Mouse (Mus musculus) gastrocnemius, postnatal 14 days (tissue): ENCODE measurements around the gene Twnk. TPM values are rescaled to one million over a fixed set of nuclear protein-coding genes. Genes with fewer than 3 reads are reported as not detected.
A peak's percentile ranks its signal among the peaks of the same experiment; 100 is the strongest.
"Not testable (repeated sequence)": the region's sequence is repeated elsewhere in the genome, so short reads cannot be mapped to it uniquely, and the experiment has no call there.

Experiments
- DNase-seq: peaks from one replicate; pipeline ENCODE4 v3.0.0; 2021; ENCODE audit warnings: mixed read lengths
- intact Hi-C: fragments of 180-260 bp; cut with DNase I; formaldehyde crosslinking; loops from one replicate; pipeline ENCODE4 v1.15.1; 2025; ENCODE audit warnings: low total_unique reads
- total RNA-seq, 2 experiments: library from RNA; stranded (reverse); gene quantifications; 2 replicates each; pipeline ENCODE4 v1.2.3; 2021

The Twnk gene
- total RNA-seq, 2 experiments from 2014 or later: 14.5 to 15.9 TPM

DNA sequence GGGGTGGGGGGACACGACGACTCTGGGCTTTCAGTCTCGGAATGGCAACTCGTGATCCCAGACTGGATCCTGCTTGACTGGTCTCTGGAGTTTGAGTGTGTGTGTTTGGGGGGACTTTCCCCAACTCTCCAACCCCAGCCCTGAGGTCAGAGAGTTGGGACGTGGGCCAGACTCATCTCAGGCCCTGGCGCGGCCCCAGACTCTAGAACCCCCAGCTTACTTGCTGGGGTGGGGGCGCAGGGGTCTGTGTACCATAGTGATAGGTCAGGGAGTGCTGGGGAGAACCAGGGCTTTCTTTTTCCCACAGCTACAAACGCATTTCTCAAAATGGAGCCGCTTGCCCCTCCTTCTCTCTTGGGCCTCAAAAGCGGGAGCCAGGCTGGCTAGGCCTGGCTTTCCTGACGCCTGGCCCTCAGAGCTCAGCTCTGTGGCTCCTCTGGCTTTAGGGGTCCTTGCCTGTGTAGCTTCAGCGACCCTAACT, 12.9 kb downstream of the Twnk start:
- DNase-seq: no peak

DNA sequence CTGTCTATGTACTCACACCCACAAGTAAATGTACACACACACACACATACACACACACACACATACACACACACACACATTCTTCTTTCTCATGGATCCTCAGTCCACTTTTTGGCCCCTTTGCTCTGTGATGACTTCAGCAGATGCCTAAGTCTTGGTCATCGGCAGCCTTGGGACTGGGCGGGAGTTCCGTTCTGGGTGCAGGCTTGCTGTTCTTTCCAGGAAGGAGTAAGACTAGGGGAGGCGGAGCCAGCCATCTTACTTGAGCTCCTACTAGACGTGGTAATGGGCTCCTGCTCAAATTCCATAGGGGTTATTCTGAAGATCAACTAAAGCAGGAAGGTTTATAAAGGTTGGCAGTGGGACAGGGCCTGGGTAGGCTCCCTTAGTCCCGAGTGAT, 14.9 kb downstream of the Twnk start:
- DNase-seq: peak; percentile 85
- intact Hi-C loops: no loop called here

More for the DNA sequence above, 12.9 kb downstream of the Twnk start:
- intact Hi-C loops: no loop called here

DNA sequence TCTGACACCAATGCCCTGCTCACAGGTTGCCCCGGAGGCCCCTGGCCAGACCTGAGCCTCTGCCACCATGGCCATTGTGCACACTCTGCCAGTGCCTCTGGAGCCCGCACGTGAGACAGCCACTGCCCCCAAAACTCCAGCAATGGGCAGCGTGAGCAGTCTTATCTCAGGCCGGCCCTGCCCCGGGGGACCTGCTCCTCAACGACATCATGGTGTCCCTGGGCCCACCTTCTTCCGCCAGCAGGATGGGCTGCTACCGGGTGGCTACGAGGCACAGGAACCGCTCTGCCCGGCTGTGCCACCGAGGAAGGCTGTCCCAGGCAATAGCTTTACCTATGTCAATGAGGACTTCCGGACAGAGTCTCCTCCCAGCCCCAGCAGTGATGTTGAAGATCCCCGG, 15.9 kb downstream of the Twnk start:
- intact Hi-C loops: no loop called here
- no peak for DNase-seq

DNA sequence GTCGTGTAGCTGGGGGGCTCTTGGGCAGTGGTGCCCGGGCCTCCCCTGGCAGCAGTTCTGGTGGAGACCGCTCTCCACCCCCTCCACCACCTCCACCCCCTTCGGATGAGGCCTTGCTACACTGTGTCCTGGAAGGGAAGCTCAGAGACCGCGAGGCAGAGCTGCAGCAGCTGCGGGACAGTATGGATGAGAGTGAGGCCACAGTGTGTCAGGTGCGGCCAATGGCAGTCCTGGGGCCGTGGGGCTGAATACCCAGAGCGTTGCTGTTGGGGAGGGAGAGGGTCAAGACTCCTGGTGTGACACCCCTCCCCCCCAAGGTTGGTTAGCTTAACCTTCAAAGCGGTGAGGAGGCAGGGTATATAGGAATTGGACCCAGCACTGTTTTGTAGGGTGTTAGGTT, 18.5 kb downstream of the Twnk start:
- DNase-seq: no peak

DNA sequence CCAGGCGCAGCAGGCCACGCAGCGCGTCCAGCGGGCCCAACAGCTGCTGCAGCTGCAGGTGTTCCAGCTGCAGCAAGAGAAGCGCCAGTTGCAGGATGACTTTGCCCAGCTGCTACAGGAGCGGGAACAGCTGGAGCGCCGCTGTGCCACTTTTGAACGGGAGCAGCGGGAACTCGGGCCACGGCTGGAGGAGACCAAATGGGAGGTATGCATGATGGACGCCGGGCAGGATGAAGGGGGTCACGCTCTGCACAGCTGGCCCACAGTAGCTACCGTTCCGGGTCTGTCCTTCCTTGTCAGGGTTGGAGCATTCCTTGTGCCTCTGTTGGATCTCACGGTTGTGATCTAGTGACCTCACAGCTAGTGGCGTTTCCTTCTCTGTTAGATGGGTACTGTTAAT, 19.3 kb downstream of the Twnk start:
- intact Hi-C loops: no loop called here
- DNase-seq: no peak

More for the DNA sequence above, 18.5 kb downstream of the Twnk start:
- intact Hi-C loops: no loop called here

DNA sequence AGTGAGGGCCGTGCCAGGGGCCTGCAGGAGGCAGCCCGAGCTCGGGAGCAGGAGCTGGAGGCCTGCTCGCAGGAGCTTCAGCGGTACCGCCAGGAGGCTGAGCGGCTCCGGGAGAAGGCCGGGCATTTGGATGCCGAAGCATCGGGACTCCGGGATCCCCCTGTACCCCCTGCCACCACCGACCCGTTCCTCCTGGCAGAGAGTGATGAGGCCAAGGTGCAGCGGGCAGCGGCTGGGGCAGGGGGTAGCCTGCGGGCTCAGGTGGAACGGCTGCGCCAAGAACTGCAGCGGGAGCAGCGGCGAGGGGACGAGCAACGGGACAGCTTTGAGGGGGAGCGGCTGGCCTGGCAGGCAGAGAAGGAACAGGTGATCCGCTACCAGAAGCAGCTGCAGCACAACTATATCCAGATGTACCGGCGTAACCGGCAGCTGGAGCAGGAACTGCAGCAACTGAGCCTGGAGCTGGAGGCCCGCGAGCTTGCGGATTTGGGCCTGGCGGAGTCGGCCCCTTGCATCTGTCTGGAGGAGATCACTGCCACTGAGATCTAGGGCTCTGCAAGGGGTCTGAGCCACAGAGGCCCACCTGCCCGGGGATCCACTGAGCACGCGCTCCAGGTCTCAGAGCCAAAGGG, 20.6 kb downstream of the Twnk start:
- DNase-seq: no peak
- intact Hi-C loops: no loop called here

DNA sequence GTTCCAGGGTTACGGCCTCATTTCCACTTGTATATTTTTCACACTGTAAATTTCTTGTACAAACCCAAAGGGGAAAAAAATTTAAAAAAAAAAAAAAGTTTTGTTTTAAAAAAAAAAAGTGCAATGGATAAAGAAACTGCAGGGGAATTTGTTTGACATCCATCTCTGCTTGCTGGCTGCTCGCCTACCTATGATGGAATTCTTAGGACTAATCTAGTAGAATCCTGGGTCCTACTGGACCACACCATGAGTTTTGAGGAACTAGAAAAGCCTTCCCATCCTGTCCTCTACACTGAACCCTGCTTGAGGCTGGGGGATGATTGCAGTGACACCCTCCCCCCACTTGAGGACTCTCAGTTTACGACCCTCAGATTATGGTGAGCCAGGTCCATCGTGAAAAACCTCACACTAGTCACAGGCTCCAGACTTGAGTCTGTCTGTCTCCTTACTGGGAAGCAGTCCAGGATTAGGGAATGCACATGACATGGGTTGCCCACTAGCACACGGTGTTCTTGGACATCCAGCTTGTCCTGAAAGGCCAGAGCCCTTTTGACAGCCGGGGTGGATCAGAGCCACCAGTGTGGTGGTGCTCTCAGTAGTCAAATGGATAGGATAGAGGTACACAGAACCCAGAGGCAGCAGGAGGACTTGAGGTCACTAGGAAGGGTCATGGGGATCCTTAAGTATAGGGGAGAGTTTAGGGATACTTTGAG, 21.7 kb downstream of the Twnk start:
- intact Hi-C loops: no loop called here
- DNase-seq: no peak

DNA sequence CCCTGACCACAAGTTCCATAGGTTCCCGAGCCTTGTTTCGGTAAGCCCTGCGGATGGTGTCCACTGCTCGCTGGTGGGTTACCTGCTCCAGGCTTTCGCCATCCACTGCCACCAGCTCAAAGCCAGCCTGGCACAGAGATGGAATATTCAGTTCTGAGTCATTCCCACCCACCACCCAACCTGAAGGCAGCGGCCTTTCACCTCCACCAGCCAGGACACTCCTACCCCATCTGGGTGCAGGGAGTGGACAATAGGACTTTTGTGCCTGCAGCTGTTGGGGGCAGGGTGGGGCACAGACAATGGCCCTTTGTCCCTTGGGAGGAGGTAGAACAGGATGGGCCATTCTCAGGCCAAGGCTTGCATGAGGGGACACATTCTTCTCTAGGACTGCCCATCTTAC, 22.4 kb downstream of the Twnk start:
- intact Hi-C loops: no loop called here
- DNase-seq: no peak

DNA sequence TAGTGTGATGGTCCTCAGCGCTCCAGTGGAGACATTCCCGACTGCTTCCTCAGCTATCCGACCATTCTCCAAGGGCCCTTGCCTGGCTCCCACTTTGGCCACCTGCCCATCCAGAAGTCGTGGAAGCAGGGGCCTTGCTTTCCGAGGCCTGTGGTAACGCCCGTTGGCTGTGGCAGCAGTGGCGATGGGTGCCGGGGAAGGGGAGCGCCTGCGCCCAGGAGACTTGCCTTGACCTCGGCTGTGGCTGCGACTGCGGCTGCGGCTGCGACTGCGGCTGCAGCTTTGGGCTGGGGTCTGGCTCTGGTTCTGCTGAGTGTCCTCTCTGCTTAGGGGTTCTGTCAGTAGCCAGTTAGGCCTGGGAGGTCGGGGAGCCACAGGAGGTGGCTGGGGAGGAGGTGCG, 23.3 kb downstream of the Twnk start:
- intact Hi-C loops: no loop called here
- no peak for DNase-seq

DNA sequence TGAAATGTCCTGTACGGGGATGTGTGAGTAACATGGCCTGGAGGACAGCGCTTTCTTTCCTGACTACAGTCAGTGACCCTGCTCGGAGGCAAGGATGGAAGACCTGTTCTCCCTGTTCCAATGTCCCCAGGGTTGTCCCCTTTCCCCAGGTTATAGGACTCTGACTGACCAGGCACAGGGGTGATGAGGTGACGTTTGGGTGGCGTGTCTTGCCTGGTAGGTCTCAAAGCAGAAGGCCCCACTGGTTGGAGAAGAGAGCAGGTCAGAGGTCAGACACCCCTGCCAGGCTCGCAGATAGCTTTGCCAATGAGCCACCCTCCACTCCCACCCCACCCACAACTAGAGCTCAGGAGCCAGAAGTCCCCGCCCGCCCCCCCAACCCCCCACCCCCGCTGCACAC, 24.1 kb downstream of the Twnk start:
- intact Hi-C loops: no loop called here
- no peak for DNase-seq

DNA sequence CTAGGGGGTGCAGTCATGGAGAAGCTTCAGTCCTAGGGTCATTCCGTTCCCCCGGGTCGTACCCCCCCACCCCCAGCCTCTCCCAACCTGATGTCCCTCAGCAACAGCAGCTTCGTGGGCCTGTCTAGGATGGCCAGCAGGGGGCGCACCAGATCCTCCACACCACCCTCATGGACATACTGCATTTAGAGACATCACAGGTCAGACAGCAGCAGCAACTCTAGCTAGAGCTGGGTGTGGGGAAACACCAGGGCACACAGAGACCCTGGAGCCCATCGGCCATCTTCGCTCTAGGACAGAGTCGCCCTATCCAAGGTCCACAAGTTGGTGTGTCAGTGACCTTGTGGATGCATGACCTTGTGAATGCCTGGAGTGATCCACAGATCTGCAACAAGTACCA, 24.6 kb downstream of the Twnk start:
- DNase-seq: peak; percentile 73
- intact Hi-C loops: loop anchor here (2.0 kb wide), 1 partner anchor 17 kb away; no protein-coding TSS in a partner anchor

DNA sequence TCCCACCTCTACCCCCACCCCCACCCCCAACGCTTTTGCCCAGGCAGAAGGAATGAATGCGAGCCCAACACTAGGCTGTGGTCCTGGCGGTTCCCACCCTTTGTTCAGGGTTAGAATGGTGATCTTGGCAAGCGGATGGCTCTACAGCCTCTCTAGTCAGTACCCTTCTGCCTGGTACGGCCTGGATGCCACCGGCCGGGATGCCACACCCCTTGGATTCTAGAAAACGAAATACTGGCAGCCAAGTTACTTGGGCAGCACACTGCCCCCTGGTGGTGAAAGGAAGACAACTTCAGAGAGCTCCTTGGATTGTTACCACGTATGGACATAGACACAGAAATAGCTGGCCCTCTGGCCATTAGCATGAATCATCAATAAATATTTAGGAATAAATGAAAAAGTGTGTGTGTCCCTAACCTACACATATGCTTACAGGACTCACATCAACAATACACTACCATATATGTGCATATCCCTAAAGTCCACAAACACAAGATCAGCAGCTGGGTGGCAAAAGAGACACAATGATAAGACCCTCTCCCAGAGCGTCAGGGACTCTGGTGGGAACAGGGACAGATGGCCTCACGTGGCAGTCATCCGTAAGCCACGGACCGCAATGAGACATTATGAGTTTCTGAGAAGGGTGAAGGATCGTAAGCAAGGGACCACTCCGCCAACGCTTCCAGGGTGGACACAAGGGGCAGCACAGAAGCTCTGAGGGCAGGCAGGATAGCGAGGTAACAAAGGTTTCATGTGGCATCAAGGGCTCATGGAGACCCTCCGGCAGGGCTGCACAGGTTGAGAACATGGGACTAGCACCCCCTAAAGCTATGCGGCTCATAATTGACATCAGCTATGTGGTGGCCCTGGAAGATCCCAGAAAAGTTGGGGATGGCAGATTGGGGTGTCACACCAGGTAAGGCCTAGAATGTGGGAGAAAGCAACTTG, 25.6 kb downstream of the Twnk start:
- DNase-seq: peak; percentile 77
- intact Hi-C loops: loop anchor here (2.0 kb wide), 1 partner anchor 18 kb away; no protein-coding TSS in a partner anchor

DNA sequence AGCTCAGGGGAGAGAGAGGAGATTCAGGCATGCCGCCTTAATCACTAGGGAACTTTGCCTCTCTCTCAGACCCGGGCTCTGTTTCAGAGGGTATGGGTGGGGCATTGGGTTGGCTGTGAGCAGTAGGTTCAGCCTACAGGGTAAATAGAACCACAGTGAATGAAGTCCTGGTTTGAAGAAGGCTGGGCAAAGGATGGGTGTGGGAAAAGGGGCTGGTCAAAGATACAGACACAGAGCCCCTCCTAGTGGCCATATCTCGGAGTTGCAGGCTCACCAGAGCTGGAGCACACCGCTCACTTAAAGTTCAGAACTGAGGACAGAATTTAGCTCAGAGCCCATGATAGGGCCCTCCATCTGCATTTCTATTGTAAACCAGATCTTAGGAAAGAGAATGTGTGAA, 26.3 kb downstream of the Twnk start:
- intact Hi-C loops: loop anchor here (2.0 kb wide), 1 partner anchor 19 kb away; no protein-coding TSS in a partner anchor
- DNase-seq: peak; percentile 78

DNA sequence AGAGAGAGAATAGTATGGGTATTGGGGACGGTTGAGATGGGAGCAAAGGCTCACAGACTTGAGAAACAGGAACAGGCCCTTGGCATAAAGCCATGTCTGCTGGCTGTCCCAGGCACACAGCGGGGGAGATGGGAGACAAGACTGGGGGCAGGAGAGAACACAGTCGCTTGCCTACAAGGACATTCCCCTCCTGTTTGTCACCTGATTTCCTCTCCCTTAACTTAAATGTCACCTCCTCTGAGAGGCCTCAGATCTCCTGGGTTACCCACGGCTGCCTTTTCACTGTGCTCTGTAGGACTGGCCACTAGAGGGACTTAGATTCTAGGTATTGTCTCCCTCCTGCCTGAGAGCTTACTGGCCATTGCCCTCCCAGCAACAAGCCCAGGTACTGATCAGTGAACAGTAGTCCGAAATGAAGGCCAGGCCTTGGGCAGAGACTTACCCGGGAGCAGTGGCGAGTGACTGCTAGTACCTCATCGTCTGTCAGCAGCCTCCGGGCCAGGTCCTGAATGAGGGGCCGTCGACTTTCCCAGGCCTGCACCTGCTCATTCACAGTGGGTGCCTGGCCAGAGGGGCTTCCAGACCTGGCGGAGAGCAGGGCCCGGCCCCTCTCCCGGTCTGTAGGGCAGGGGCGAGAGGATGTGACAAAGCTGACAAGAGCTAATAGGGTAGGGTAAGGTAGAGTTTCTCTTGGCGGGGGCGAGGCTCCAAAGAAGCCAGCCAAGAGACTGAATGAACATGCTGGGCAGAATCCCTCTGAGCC, 27.3 kb downstream of the Twnk start:
- no peak for DNase-seq
- intact Hi-C loops: no loop called here

DNA sequence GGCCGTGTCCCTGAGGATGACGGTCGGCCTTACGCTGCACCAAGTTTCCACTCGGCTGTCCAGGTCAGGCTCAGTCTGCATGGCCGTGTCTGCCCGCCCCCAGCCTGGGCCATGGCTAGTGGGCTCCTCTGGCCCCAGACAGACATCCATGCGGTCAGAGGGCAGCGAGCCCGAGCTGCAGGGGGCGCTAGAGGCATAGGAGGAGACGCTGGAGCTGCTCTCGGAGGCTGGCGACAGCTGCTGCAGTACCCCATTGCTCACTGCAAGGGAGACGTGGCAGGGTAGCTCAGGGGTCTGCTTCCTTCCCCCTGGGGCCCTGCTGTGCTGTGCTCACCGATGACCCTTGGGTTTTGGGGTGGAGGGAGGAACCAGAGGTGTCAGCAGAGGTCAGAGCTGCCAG, 31.4 kb downstream of the Twnk start:
- peak; percentile 77 for DNase-seq
- intact Hi-C loops: no loop called here

DNA sequence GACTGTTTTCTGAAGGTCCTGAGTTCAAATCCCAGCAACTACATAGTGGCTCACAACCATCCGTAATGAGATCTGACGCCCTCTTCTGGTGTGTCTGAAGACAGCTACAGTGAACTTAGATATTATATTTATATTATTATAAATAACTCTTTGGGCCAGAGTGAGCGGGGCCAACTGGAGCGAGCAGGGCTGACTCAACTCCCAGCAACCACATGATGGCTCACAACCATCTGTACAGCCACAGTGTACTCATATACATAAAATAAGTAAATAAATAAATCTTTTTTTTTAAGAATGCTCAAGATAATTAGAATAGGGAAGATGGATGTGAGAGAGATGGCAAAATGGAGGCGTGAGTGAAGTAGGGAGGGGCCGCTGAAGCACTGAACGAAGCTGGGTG, 32.7 kb downstream of the Twnk start:
- DNase-seq, intact Hi-C loops: not testable (repeated sequence)

DNA sequence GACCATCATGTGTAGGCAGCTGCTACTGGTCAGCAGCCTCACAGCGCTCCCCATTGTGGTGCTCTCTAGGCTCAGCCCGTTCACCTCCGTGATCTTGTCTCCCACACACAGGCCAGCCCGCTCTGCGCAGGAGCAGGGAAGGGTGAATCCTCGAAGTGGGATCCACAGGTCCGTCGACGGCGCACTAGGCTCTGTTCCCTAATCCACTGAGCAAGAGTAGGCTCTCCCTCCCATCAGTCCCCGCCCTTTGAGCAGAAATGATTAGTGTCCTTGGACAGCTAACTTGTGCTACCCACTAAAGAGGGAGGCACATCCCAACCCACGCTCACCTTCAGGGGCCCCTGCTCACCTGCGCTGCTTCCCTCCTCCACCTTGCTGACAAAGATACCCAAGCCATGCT, 34.8 kb downstream of the Twnk start:
- intact Hi-C loops: no loop called here
- no peak for DNase-seq

DNA sequence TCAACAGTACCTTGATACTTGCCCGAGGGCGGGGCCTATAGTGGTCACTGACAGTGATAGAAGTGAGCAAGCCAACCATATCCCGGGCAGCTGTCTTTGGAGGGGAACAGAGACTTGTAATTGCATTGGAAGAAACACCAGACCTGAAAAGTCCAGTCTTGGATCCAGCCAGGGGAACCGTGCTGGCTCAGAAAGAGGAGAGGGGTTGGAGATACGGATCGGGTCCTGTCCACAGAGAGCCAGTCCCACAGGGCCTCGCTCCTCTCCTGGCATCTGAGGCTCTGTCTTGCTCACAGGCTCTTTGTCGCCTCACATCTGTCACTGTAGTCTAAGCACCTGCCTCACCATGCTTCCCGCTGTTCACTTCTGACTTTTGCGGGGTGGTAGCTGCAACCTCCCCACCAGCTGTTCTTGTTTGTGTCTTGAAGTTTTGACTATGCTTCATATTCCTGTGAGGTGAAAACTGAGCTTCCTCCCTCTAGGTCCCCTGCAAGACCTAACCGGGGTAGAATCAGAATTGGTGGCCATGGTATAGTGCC, 39.0 kb downstream of the Twnk start:
- no peak for DNase-seq
- intact Hi-C loops: no loop called here

DNA sequence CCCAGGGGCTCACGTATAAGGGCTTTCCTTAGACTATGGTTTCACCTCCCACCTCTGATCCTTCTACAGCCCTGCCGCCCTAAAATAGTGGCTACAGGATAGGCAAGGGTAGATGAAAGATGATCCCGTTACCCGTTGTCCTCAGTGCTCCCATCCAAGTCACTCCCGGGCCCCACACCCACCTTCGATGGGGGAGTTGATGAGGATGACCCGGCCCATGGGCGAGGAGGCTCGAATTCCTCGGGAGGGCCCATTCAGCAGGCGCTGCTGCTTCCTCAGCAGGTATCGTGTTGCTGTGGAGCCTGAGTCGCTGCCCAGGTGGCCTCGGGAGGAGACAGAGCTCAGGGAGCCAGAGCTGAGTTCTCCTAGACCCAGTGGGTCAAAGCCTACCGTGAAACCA, 39.8 kb downstream of the Twnk start:
- intact Hi-C loops: no loop called here
- DNase-seq: peak; percentile 74
